Mouse (Mus musculus) limb, embryonic 13.5 days (tissue): ENCODE measurements around the gene Zfyve26. TPM values are rescaled to one million over a fixed set of nuclear protein-coding genes. Genes with fewer than 3 reads are reported as not detected.

Experiments used
- ATAC-seq: fragments of 200-750 bp; cut with Nextera tagmentation; 2 replicates; pipeline ENCODE4 v1.8.0; 2017; ENCODE audit warnings: low read depth, moderate number of reproducible peaks, moderate TSS enrichment; ENCODE audit not compliant: low FRiP score
- H3K27ac ChIP-seq: fragments of 300-500 bp; sonication (generic); 2 replicates; pipeline ENCODE4 v1.5.1; 2015; ENCODE audit warnings: inconsistent platforms, mild to moderate bottlenecking, moderate library complexity
- H3K27me3 ChIP-seq: fragments of 300-500 bp; sonication (generic); 2 replicates; pipeline ENCODE4 v1.6.1; 2015; ENCODE audit warnings: mild to moderate bottlenecking, inconsistent platforms
- H3K36me3 ChIP-seq: fragments of 300-500 bp; sonication (generic); 2 replicates; pipeline ENCODE4 v1.6.1; 2015; ENCODE audit warnings: inconsistent platforms, mild to moderate bottlenecking, moderate library complexity
- H3K4me1 ChIP-seq: fragments of 300-500 bp; sonication (generic); 2 replicates; pipeline ENCODE4 v1.6.1; 2015; ENCODE audit warnings: inconsistent platforms
- H3K4me2 ChIP-seq: fragments of 300-500 bp; sonication (generic); replicated peaks from 2 replicates; pipeline ENCODE4 v1.6.1; 2015; ENCODE audit warnings: inconsistent platforms, mild to moderate bottlenecking, moderate library complexity
- H3K4me3 ChIP-seq: fragments of 300-500 bp; sonication (generic); 2 replicates; pipeline ENCODE4 v1.5.1; 2015; ENCODE audit warnings: moderate library complexity, mild to moderate bottlenecking, inconsistent platforms
- H3K9ac ChIP-seq: fragments of 300-500 bp; sonication (generic); 2 replicates; pipeline ENCODE4 v1.6.1; 2015; ENCODE audit warnings: mild to moderate bottlenecking, inconsistent platforms
- H3K9me3 ChIP-seq: fragments of 300-500 bp; sonication (generic); 2 replicates; pipeline ENCODE4 v1.6.1; 2016; ENCODE audit warnings: inconsistent platforms
- WGBS: fragments of 180-500 bp; shearing (Covaris S2); methylation state at CpG from one replicate; pipeline ENCODE4 v1.1.7; 2015; 5-methylcytosine and 5-hydroxymethylcytosine counted together
- polyA plus RNA-seq: library from polyadenylated mRNA; unstranded; fragments of >200 nt; fragmentation: Nextera tagmentation; extraction: Ambion mirVana; gene quantifications from 2 replicates; pipeline ENCODE4 v1.2.1, GENCODE M21; 2015

Gene Zfyve26
- polyA plus RNA-seq, 1 experiment from 2014 or later = 14.2 TPM

DNA sequence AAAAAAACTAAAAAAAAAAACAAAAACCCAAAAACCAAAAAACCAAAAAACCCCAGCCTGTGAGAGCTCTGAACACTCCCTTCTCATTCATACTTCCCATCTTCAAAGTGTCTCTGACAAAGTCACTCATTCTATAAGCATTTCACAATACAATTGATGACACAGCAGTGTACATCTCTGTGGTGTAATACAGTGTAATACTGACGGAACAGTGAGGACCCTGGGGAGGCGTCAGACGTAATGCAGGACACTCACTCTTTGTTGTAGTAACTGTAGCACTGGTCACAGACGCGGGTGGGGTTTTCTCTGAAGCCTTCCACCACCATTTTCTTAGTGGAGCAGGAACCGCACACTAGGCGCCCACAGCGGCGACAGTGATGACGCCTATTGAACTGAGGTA lies 41.1 kb downstream of the Zfyve26 start:
- Histone ChIP-seq H3K36me3 (peaks cover 83% of the 10 kb centered on the region), H3K27me3 (no peaks in the 10 kb centered on the region), H3K9me3 (no peaks in the 10 kb centered on the region), H3K27ac (no peak overlapping the region), H3K4me1 (no peaks in the 10 kb centered on the region), H3K4me2 (no peak overlapping the region), H3K4me3 (no peak overlapping the region), H3K9ac (no peak overlapping the region)
- 95% methylated on average over 10 of the region's 10 CpGs for WGBS
- no peak for ATAC-seq

DNA sequence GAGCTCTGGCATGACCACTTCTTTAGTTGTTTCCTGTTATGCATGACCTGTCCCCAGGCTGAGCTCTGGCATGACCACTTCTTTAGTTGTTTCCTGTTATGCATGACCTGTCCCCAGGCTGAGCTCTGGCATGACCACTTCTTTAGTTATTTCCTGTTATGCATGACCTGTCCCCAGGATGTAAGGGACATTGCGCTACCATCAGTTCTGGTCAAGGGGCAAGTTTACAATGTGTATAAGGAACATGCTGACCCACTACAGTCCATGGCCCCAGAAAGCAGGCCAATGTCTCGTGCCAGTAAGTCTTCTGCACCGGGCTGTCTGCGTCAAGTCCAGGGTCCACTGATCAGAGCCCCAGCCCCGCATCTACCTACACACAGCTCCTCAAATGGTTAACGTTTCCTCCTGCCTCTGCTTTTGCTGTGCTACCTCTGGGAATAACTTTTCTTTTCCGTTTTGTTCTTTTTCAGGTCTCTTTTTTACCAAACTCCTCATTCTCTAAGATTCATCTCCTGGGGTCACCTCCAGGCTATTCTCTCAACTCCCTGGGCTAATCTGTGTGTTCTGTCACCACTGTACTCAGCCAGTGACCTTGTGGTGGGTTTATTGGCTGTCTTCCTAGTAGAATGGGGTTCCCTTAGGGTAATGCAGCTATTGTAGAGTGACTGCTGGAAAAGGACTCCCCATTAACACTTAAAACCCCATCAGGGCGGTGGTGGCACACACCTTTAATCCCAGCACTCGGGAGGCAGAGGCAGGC lies 42.6 kb downstream of the Zfyve26 start:
- Histone ChIP-seq H3K9me3 (no peaks in the 10 kb centered on the region), H3K4me1 (no peaks in the 10 kb centered on the region), H3K27ac (no peak overlapping the region), H3K27me3 (no peaks in the 10 kb centered on the region), H3K9ac (no peak overlapping the region), H3K4me2 (no peak overlapping the region), H3K4me3 (no peak overlapping the region), H3K36me3 (peaks cover 91% of the 10 kb centered on the region)
- 91% methylated on average over 9 of the region's 9 CpGs for WGBS
- no peak for ATAC-seq

DNA sequence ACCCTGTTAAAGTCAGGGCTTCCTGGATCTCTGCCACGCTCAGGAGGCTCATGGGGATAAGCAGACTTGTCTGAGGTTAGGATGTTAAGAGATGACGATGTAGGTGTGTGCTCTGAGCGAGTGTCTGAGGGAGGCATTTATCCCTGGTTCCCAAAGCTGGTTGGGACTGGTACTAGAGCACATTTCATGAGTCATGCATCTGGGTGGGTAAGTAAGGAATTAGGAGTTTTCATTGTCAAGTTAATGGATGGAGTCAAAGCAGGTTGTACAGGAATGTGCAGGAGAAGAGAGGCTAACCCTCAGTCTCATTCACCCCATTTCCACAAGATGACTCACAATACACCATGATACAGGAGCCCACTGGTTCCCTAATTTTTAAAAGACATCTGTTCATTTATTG lies 48.0 kb downstream of the Zfyve26 start:
- no peak for ATAC-seq
- Histone ChIP-seq H3K4me1 (no peaks in the 10 kb centered on the region), H3K9me3 (no peaks in the 10 kb centered on the region), H3K4me2 (no peak overlapping the region), H3K4me3 (no peak overlapping the region), H3K36me3 (peaks cover 96% of the 10 kb centered on the region), H3K9ac (no peak overlapping the region), H3K27me3 (no peaks in the 10 kb centered on the region), H3K27ac (no peak overlapping the region)
- 83% methylated on average over 3 of the region's 3 CpGs for WGBS

DNA sequence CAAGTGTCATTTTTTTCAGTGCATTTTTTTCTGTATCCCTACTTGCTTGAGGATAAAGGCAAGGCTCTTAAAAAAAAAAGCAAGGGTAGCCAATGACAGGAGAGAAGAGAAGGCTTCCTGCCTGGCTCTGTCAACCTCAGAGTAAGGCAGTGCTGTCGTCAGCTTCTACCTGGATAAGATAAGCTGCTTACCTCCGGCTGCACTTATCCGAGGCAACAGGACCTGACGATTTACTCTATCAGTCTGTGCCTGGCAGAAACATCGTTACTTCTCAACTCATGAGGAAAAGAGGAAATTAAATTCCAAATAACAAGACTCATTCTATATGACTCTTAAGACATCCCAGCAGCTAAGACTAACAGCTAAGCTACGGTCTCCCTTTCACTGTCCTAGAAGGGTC lies 53.2 kb downstream of the Zfyve26 start:
- Histone ChIP-seq H3K4me3 (no peak overlapping the region), H3K9me3 (no peaks in the 10 kb centered on the region), H3K9ac (no peak overlapping the region), H3K27me3 (no peaks in the 10 kb centered on the region), H3K36me3 (peaks cover 94% of the 10 kb centered on the region), H3K4me1 (no peaks in the 10 kb centered on the region), H3K27ac (no peak overlapping the region), H3K4me2 (no peak overlapping the region)
- 93% methylated on average over 6 of the region's 6 CpGs for WGBS
- ATAC-seq = no peak

DNA sequence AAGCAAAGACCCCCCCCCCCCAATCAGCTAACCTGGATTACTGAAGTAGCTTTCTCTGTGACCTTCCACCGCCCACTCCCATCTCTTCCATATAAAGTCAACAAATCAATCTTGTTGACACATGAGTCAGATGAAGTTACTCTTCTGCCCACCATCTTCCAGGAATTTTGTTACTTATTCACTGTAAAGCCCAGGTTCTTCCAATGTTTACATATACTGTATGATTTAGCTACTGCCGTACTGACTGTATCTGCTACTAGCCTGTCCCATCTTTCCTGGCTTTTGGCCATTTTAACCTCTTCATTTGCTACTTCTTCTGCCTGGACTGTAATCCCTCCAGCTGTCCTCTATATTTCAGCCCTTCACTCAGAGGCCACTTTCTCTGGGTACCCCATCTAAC lies 54.1 kb downstream of the Zfyve26 start:
- Histone ChIP-seq H3K27me3 (no peaks in the 10 kb centered on the region), H3K9me3 (no peaks in the 10 kb centered on the region), H3K27ac (no peak overlapping the region), H3K4me2 (no peak overlapping the region), H3K4me1 (no peaks in the 10 kb centered on the region), H3K36me3 (peaks cover 95% of the 10 kb centered on the region), H3K9ac (no peak overlapping the region), H3K4me3 (no peak overlapping the region)
- ATAC-seq = no peak
- WGBS = 93% methylated on average over 2 of the region's 2 CpGs

DNA sequence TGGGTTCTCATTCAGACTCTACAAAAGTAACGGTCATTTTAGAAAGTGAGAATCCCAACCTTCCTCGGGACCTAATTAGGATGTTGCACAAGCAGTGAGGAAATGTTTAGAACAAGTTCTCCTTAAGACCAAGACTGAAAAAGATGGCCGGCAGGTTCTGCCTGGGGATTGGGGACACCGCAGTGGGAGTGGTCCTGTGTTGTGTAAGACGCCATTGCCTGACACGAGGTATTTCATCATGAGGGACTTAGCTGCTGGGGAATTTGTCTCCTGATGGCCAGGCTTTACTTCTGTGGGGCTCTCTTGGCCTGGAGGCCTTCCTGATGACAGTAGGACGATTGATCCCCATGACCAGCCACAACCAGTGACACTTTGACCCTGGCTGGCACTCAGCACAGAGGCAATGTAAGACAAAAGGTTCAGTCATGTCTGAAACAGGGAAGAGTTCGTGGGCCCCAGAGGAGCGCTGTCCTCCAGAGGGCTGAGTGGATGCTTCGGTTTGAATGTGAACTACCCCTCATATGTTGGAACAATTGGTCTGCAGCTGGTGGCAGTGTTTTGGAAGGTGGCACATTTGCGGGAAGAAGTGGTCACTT lies 60.5 kb downstream of the Zfyve26 start:
- no peak overlapping the region for H3K27ac ChIP-seq
- H3K4me2 ChIP-seq = no peak overlapping the region
- H3K4me3 ChIP-seq = no peak overlapping the region
- 87% methylated on average over 11 of the region's 11 CpGs for WGBS
- H3K9me3 ChIP-seq = no peaks in the 10 kb centered on the region
- H3K36me3 ChIP-seq = peaks cover 75% of the 10 kb centered on the region
- H3K27me3 ChIP-seq = no peaks in the 10 kb centered on the region
- no peak for ATAC-seq
- H3K4me1 ChIP-seq = no peaks in the 10 kb centered on the region
- H3K9ac ChIP-seq = no peak overlapping the region

DNA sequence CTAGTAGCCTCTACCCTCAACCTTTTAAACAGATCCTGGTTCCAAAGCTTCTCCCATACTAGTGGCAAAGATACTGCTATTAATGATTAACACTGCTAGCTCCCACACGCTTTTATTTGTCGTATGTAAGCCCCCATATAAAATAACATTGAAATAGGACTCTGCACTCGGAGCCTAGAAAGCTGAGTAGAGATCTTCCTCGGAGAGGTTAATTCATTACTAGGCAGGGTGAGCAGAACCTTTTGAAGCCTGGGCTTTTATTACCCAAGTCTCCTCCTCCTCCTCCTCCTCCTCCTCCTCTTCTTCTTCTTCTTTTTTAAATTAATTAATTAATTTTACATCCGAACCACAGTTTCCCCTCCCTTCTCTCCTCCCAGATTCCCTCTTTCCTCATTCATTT lies 78.6 kb downstream of the Zfyve26 start:
- 40% methylated on average over 5 of the region's 5 CpGs for WGBS

DNA sequence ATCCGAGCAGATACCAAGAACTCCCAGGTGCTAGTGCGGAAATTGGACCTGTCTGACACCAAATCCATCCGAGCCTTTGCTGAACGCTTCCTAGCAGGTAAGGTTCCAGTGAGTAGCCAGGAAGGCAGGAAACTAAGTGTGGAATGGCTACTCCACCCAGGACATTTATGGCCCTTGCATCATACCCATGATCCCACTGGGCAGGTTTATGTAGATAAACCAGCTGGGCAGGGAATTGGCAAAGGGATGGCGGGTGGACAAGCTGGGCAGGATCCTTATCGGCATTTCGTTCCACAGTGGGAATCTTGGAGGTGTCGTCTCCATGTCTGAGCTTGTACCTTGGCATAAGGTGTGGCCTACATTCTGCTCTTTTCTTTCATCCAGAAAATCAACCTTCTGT lies 84.7 kb downstream of the Zfyve26 start:
- H3K9ac ChIP-seq = no peak overlapping the region
- H3K36me3 ChIP-seq = no peaks in the 10 kb centered on the region
- no peaks in the 10 kb centered on the region for H3K9me3 ChIP-seq
- no peak overlapping the region for H3K27ac ChIP-seq
- H3K4me3 ChIP-seq = no peak overlapping the region
- H3K4me1 ChIP-seq = peaks cover 7% of the 10 kb centered on the region
- no peak overlapping the region for H3K4me2 ChIP-seq
- H3K27me3 ChIP-seq = no peaks in the 10 kb centered on the region
- no peak for ATAC-seq
- 82% methylated on average over 8 of the region's 8 CpGs for WGBS

More for the DNA sequence above, 78.6 kb downstream of the Zfyve26 start:
- Histone ChIP-seq H3K4me1 (no peaks in the 10 kb centered on the region), H3K9me3 (no peaks in the 10 kb centered on the region), H3K4me3 (no peak overlapping the region), H3K9ac (no peak overlapping the region), H3K4me2 (no peak overlapping the region), H3K27me3 (no peaks in the 10 kb centered on the region), H3K36me3 (no peaks in the 10 kb centered on the region), H3K27ac (no peak overlapping the region)
- no peak for ATAC-seq

DNA sequence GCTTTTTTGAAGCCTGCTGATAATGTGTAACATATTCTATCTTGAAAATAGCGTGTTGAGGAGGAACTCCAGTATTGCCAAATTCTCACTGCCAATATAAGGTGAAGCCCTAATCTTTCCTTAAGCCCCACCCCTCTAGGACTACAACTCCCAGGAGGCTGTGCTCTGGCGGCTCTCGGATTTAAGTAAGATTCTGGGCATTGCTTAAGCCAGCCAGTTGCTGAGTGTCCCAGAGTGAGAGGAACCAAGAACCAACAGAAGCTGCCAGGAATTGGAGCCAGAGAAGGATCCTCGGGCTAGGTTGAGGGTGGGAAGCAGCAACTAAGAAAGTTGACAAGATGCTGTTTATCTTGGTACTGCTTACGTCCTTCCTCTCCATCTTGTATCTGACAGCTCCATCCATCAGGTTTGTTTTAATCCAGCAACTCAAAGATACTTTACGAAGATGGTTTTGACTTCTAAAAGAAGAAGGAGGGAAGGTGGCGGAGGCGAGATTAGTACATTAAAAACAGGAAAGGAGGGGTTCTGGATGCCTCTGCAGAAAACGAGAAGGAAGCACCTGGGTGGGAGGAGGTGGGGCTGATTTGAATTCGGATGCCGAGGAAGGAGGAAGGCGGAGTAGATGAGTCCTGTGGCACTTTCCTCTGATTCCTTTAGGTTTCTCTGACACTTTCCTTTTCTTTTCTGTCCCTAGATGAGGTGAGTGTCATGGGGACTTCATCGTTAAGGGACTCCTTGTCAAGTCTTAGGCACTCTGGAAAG lies 87.2 kb downstream of the Zfyve26 start, which contains the start of gene Rdh12:
Gene Rdh12, plus strand, starts transcription at position 212 of the 762 bp plus-strand sequence.
- H3K4me1 ChIP-seq = peaks cover 7% of the 10 kb centered on the region
- no peaks in the 10 kb centered on the region for H3K9me3 ChIP-seq
- peak within 1 kb of the TSS; percentile 43 for H3K4me3 ChIP-seq
- H3K36me3 ChIP-seq = no peaks in the 10 kb centered on the region
- H3K27me3 ChIP-seq = no peaks in the 10 kb centered on the region
- ATAC-seq = 0 out of 2 replicates have a peak, but pooled peaks have one; percentile 59
- H3K9ac ChIP-seq = peak within 1 kb of the TSS; percentile 65
- no peak within 1 kb of the TSS for H3K27ac ChIP-seq
- H3K4me2 ChIP-seq = peak within 1 kb of the TSS; percentile 61
- WGBS = 2% methylated on average over 13 of the region's 13 CpGs

DNA sequence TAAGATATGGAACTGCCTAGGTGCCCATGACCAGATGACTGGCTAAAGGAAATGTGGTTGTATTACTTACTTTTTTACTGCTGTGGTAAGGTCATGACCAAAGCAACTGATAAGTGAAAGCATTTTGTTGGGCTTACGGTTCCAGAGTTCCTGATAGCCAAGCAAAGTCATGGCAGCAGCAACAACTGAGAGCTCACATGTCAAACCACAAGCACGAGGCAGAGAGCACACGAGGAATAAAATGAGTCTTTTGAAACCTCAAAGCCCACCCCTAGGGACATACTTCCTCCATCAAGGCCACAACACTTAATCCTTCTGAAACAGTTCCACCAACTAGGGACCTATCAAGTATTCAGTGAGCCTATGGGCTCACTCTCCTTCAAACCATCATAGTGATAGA lies 94.2 kb downstream of the Zfyve26 start:
- whole genome bisulfite sequencing = 59% methylated on average over 3 of the region's 3 CpGs

DNA sequence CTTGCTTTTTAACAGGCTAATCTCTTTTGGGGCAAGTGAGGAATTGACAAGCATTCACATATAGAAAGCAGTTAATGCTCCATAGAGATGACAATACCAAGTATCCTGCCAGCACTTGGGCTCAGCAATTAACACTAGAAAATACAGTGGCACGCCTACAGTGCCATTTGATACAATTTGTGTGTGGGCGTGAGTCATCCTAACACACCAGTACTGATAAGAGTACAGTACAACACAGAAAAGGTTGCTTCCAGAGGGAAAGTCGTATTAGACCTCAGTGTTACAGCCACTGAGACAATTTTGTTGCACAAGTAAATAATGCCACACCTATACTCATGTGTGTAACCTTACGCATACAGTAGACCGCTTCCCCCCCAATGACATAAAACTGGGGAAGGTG lies 99.0 kb downstream of the Zfyve26 start:
- WGBS = 89% methylated on average over 5 of the region's 5 CpGs
- H3K9ac ChIP-seq = no peak overlapping the region
- H3K4me1 ChIP-seq = no peaks in the 10 kb centered on the region
- no peak overlapping the region for H3K4me2 ChIP-seq
- no peaks in the 10 kb centered on the region for H3K9me3 ChIP-seq
- no peaks in the 10 kb centered on the region for H3K36me3 ChIP-seq
- H3K27ac ChIP-seq = no peak overlapping the region
- H3K27me3 ChIP-seq = no peaks in the 10 kb centered on the region
- no peak for ATAC-seq
- H3K4me3 ChIP-seq = no peak overlapping the region

More for the DNA sequence above, 94.2 kb downstream of the Zfyve26 start:
- no peak for ATAC-seq
- Histone ChIP-seq H3K27ac (no peak overlapping the region), H3K4me1 (no peaks in the 10 kb centered on the region), H3K9me3 (no peaks in the 10 kb centered on the region), H3K4me3 (no peak overlapping the region), H3K27me3 (no peaks in the 10 kb centered on the region), H3K9ac (no peak overlapping the region), H3K36me3 (no peaks in the 10 kb centered on the region), H3K4me2 (no peak overlapping the region)

DNA sequence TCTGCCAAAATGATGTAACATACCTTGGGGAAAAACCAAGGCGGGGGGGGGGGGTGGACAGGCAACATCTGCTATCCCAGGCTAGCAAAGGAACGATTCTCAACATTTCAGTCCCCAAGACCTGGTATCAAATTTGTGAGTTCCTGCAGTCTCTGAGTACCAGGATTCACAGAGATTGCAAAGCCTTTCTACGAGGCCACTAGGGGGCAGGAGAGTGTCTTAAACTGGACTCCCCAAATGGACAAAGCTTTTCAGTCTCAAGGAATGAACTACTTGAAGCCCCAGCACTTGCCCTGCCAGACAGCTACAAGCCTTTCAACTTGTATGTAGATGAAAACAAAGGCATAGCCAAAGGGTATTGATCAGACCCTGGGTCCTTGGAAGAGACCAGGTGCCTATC lies 102.7 kb downstream of the Zfyve26 start:
- no peak overlapping the region for H3K27ac ChIP-seq
- peaks cover 11% of the 10 kb centered on the region for H3K4me1 ChIP-seq
- no peak for ATAC-seq
- H3K9me3 ChIP-seq = no peaks in the 10 kb centered on the region
- H3K9ac ChIP-seq = no peak overlapping the region
- H3K27me3 ChIP-seq = no peaks in the 10 kb centered on the region
- WGBS = 6% methylated on average over 3 of the region's 3 CpGs
- H3K36me3 ChIP-seq = peaks cover 1% of the 10 kb centered on the region
- no peak overlapping the region for H3K4me2 ChIP-seq
- no peak overlapping the region for H3K4me3 ChIP-seq
